Mouse (Mus musculus) left cerebral cortex, adult 2 months (tissue): ENCODE data around the gene Tmed1. TPM values are rescaled to one million over a fixed set of nuclear protein-coding genes. Genes with fewer than 3 reads are reported as not detected.

ENCODE experiments used
- DNase-seq, 2 experiments: peaks; one replicate each; pipeline ENCODE4 v3.0.0; 2021 to 2022; ENCODE audit warnings: low spot score in 2 of 2, mixed read lengths in 1 of 2; ENCODE audit errors: extremely low spot score in 1 of 2
- H3K27ac ChIP-seq: fragments of 200-600 bp; 2 replicates; pipeline ENCODE4 v1.8.1; 2022
- H3K4me3 ChIP-seq: fragments of 200-600 bp; 2 replicates; pipeline ENCODE4 v1.8.1; 2022
- CTCF ChIP-seq: fragments of 200-600 bp; IDR thresholded peaks from 2 replicates; pipeline ENCODE4 v1.8.1; 2022; ENCODE audit warnings: antibody characterized with exemption, mild to moderate bottlenecking, moderate library complexity
- intact Hi-C: fragments of 180-260 bp; cut with DNase I; formaldehyde crosslinking; loops from one replicate; pipeline ENCODE4 v1.15.1; 2025
- long read RNA-seq, 2 experiments: library from polyadenylated mRNA; stranded (forward); transcript quantifications; one replicate each; pipeline ENCODE4 v2.0.0; 2021; ENCODE audit warnings: borderline mapping rate in 2 of 2
- total RNA-seq, 2 experiments: library from RNA; stranded (reverse); gene quantifications; 2 replicates each; pipeline ENCODE4 v1.2.3; 2021

The Tmed1 gene
- 10 to 100 TPM; 13.1 to 13.9 TPM for total RNA-seq
- long read RNA-seq, experiment 1, transcript Tmed1-201 (4 exons, 1,378 nt) = major isoform, 9 of 15 reads
- long read RNA-seq, experiment 1, partial matches to known transcripts = 2 of 15 reads
- long read RNA-seq, experiment 1, other reads (novel, unspliced or antisense) = 1 of 15 reads
- long read RNA-seq, experiment 2, transcript Tmed1-201 (4 exons, 1,378 nt) = major isoform, 8 of 15 reads
- long read RNA-seq, experiment 2, partial matches to known transcripts = 1 of 15 reads
- long read RNA-seq, experiment 2, other reads (novel, unspliced or antisense) = 0 of 15 reads

DNA sequence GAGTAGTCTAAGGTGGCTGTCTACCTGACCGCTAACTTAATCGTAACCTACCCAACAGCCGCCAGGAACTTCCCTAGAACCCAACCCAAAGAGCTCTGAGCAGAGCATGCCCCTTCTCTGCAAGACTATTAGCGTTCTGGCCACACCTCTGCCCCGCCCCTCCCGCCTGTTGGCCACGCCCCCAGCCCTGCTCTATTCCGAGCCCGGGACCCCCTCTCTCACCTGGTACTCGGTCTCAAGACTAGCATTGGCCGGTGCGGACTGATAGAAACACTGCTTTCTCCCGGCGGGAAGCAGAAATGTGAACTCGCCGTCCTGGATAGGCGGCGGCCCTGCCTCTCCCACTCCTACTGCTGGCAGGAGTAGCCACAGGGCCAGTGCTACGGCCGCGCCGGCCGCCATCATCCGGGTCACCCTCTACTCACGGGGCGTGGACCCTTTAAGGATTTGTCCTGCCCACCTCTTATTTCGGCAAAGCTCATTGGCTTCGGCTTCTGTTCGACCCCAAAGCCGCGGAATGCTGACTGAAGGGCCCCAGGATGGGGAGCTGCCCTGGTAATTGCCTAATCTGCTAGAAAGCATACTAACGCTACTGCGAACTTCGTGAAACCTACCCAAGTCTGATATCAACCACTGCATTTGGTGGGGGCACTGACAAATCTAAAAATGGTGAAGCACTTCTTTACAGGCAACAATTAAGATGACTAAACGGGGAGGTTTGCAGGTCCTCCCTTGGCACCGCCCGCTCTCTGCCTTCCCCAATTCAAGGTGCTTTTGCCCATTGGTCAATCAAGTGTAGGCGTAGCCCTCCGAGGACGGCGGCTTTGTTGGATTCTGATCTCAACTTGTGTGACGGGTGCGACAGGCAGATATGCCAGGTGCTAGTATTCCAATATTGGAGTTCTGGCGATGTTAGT is at the start of gene Tmed1:
TSS of gene Tmed1 (minus strand) at position 481 of the 917 bp plus-strand sequence.
- no peak for TF ChIP-seq CTCF
- H3K27ac ChIP-seq = peak within 1 kb of the TSS; percentile 99
- DNase-seq = peak; percentile 90 to 91
- intact Hi-C loops = loop anchor here (2.0 to 10.0 kb wide), 2 partner anchors 37 to 395 kb away; partner anchors contain the start of gene Carm1
- peak within 1 kb of the TSS; percentile 74 for H3K4me3 ChIP-seq

DNA sequence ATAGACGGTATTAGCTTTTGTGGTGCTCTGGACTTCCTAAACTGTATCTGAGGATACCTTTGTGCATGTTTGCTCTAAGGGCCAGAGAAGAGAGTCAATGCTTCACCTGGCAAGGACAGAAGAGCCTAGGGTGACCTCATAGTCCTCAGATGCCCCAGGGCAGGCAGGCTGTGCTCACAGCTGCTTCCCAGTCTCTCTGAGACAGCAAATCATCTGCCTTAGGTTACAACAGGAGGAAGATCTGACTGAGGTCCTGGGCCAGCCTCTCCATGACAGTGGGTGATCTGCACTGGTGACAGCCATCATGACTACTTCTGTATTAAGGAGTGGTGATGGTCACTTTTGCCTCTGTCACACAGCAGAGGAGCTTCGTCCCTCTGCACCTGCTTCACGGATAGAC is 49.1 kb upstream of the Tmed1 start:
- Histone ChIP-seq H3K4me3 (no peak overlapping the region), H3K27ac (no peak overlapping the region)
- no peak for DNase-seq
- intact Hi-C loops = no loop called here
- TF ChIP-seq CTCF = no peak

GRCm38 (mm10) chr9:21558366-21558765 is 48.3 kb upstream of the Tmed1 start:
- Histone ChIP-seq H3K27ac (no peak overlapping the region), H3K4me3 (no peak overlapping the region)
- TF ChIP-seq CTCF = no peak
- intact Hi-C loops = no loop called here
- DNase-seq = no peak

DNA sequence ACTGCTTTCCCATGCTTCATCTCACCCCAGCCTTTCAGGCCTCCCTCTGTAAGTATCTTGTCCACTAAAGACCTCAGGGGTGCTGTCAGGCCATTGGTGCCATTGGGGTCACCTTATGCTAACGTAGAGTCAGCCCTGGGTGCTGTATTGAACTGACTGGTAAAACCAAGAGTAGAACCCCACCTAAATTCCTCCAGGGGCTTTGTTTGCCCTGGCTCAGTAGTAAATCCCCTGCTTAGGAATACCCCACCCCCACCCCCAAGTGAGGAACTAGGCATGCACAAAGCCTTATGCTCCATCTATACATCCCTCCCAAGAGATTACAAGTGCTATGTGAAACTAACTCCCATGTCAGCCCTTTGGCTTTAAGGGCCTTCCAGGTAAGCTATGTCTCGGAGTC is 47.5 kb upstream of the Tmed1 start:
- DNase-seq = no peak
- H3K4me3 ChIP-seq = no peak overlapping the region
- no peak overlapping the region for H3K27ac ChIP-seq
- no peak for TF ChIP-seq CTCF
- intact Hi-C loops = no loop called here

GRCm38 (mm10) chr9:21556996-21557395 is 46.9 kb upstream of the Tmed1 start:
- Histone ChIP-seq H3K4me3 (no peak overlapping the region), H3K27ac (no peak overlapping the region)
- DNase-seq = no peak
- intact Hi-C loops = no loop called here
- TF ChIP-seq CTCF = no peak

- DNase-seq = no peak
- intact Hi-C loops = no loop called here
- Histone ChIP-seq H3K4me3 (no peak overlapping the region), H3K27ac (no peak overlapping the region)
- TF ChIP-seq CTCF = no peak; the same call in 1 of the 2 replicates
These were observed 45.2 kb upstream of the Tmed1 start for GRCm38 (mm10) chr9:21555198-21555742.

DNA sequence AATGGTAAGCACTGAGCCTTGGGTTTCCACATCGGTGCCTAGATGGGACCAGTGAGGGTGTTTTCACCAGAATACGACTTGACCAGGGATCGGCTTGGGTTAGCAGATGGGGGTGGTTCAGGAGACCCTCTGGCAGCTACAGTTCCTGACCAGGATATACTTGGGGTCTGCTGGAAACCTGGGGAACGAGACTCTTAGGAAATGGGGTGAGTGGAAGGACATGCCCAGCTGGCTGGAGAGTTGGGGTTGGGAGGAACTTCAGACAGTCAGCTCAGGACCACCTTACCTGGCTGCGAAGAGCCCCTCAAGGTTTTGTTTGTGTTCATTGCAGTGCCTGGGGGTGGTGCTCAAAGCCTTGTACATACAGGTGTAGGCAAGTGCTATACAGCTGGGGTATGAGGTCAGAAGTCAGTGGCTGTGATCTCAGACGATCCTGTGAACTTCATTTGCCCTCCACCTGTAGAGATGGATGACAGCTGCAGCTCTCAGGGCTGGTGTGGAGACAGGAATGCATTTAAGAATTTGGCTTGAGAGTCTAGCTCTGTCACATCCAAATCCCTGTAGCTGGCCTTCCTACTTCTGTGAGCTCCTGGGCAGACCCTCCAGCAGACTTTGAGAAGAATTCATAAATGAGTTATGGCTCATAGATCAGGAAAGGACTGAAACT is 43.7 kb upstream of the Tmed1 start:
- no peak overlapping the region for H3K27ac ChIP-seq
- no peak for DNase-seq
- TF ChIP-seq CTCF = no peak
- H3K4me3 ChIP-seq = no peak overlapping the region
- intact Hi-C loops = no loop called here

DNA sequence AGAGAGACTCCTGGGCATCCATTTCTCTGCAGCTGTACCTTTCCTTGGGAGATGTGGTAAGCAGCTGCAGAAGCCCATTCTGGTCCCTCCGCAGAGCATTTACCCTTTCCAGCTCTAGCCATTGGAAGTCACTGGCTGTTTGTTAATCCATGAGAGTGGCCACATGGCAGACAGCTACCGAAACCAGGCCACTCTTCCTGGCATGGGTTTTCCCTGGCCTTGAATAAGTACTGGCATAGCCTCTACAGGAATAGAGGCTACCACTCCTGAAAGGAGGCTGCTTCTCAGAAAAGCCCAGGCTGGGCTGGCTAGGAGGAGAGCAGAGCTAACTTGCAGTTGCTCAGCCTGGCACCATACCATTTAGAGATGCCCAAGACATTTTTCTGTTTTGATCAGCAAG is 41.0 kb upstream of the Tmed1 start:
- intact Hi-C loops = no loop called here
- Histone ChIP-seq H3K27ac (no peak overlapping the region), H3K4me3 (no peak overlapping the region)
- DNase-seq = no peak
- no peak for TF ChIP-seq CTCF

DNA sequence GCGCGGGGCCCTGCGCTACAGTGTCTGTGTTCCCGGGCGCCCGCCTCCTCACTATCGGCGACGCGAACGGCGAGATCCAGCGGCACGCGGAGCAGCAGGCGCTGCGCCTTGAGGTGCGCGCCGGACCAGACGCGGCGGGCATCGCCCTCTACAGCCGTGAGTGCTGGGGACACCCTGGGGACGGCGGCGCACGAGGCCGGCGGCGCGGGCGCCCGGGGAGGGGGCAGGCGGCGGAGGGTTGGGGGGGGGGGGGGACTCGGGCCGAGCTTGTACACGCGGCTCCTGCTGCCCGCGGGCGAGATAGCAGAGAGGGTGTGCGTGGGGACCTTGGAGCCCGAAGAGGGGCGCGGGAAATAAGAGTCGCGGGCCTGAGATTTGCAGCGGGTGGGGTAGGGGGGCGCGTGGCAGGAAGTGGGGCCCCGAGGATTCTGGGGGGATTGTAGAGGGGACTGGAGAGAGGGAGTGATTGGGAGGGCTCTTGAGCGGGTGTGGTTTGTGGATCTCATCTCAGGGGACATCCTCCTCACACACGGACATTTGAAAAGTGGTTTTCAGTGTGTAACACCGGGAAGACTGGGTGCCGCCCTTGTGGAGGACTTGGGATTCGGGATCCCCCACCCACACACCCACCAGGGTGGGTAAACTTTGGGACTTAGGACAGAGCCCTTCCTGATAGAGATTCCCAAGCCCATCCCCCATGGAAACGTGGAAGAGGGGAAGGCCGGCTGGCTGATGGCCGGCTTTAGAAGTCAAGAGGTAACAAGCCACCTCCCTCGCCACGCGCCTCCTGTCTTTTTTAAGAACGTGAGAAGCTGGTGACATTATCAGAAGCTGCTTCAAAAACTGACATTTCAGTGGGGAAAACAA is 37.3 kb upstream of the Tmed1 start:
- intact Hi-C loops = loop anchor here (2.0 to 5.0 kb wide), 3 partner anchors 37 to 181 kb away; partner anchors contain the start of genes Ilf3, Timm29, Tmed1 and Yipf2
- DNase-seq = peak; percentile 36 to 67
- H3K4me3 ChIP-seq = peak overlapping the region; percentile 69
- peak overlapping the region; percentile 93 for H3K27ac ChIP-seq
- no peak; the same call in 1 of the 2 replicates for TF ChIP-seq CTCF

- intact Hi-C loops = loop anchor here (2.0 to 5.0 kb wide), 3 partner anchors 36 to 180 kb away; partner anchors contain the start of genes Ilf3, Timm29, Tmed1 and Yipf2
- TF ChIP-seq CTCF = peak; percentile 54
- peak in 1 of 2 experiments; percentile 73 for DNase-seq
- Histone ChIP-seq H3K4me3 (peak within 1 kb of the TSS; percentile 69), H3K27ac (peak within 1 kb of the TSS; percentile 93)
These were observed 36.7 kb upstream of the Tmed1 start, which contains the start of gene Carm1 for GRCm38 (mm10) chr9:21546789-21547074. TSS of gene Carm1 (plus strand) at chr9:21546894.
